Mouse (Mus musculus) bone marrow macrophage, adult 2 months (primary cell): ENCODE results near the gene Ctbs.

Experiments used
- CTCF ChIP-seq: IDR thresholded peaks from 2 replicates; pipeline ENCODE4 v1.5.1; 2012; ENCODE audit warnings: low read depth, mild to moderate bottlenecking, low read length, moderate library complexity
- POLR2A ChIP-seq: IDR thresholded peaks from 2 replicates; pipeline ENCODE4 v1.6.1; 2012; ENCODE audit warnings: mild to moderate bottlenecking, low read depth, low read length, borderline replicate concordance

DNA sequence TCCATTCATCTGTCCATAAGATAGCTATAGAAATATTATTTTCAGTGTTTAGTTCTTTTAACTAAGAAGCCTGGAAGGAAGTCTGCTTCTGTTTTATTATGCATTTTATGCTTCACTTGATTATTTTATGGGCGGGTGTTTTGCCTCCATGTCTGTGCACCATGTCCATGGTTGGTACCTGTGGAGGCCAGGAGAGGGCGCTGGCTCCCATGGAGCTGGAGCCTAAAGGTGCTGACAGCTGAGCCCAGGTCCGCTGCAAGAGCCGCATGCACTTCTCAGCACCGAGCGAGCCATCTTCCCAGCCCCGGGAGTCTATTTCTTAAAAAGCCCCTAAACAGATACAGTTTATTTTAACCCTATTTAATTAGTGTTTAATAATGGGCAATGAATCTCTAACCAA is 25.9 kb upstream of the Ctbs start:
- no peak for TF ChIP-seq POLR2A
- peak; percentile 29; the same call in 1 of the 2 replicates for TF ChIP-seq CTCF
